Mouse (Mus musculus): ENCODE data around the gene Zmat5. TPM values are rescaled to one million over a fixed set of nuclear protein-coding genes. Genes with fewer than 3 reads are reported as not detected.
A peak's percentile ranks its signal among the peaks of the same experiment; 100 is the strongest.
"Not testable (repeated sequence)": the region's sequence is repeated elsewhere in the genome, so short reads cannot be mapped to it uniquely, and the experiment has no call there.

The Zmat5 gene
- polyA plus RNA-seq, 1 experiment from 2014 or later, result 81.5 TPM

DNA sequence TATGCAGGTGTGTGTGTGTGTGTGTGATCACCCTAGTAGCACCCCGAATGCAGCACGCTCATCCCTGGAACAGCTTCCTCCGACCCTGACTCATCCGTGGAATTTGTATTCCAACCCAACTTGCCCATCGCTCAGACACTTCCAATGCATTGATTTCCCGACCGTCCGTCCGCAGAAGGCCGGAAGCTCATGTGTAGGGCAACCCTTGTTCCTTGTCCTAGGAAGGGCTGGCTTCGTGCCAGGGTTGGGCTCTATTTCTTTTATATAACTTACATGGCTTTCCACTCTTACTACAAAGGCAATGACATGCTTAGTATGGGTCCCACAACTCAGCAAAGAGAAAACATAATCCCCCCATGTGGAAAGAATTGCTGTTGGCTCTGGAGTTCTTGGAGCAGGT, 12.3 kb upstream of the Zmat5 start:
- no peak for ATAC-seq (ENCODE audit: low FRiP score, low read depth)

GRCm38 (mm10) chr11:4697043-4697983, 7.2 kb upstream of the Zmat5 start:
- Histone ChIP-seq H3K9me3 (no peaks in the 10 kb centered on the region), H3K4me2 (replicated peaks) (no peak overlapping the region), H3K27me3 (no peaks in the 10 kb centered on the region), H3K4me3 (no peak overlapping the region), H3K4me1 (no peaks in the 10 kb centered on the region), H3K36me3 (peaks cover 20% of the 10 kb centered on the region), H3K9ac (replicated peaks) (no peak overlapping the region), H3K27ac (replicated peaks) (no peak overlapping the region)
- 68% methylated on average over 7 of the region's 7 CpGs for WGBS
- ATAC-seq (ENCODE audit: low FRiP score, low read depth), result no peak

More for the DNA sequence above, 12.3 kb upstream of the Zmat5 start:
- Histone ChIP-seq H3K4me1 (no peaks in the 10 kb centered on the region), H3K9me3 (no peaks in the 10 kb centered on the region), H3K4me3 (no peak overlapping the region), H3K4me2 (replicated peaks) (no peak overlapping the region), H3K27me3 (no peaks in the 10 kb centered on the region), H3K27ac (replicated peaks) (no peak overlapping the region), H3K36me3 (no peaks in the 10 kb centered on the region), H3K9ac (replicated peaks) (no peak overlapping the region)
- 89% methylated on average over 11 of the region's 11 CpGs for WGBS

GRCm38 (mm10) chr11:4700726-4701125, 3.8 kb upstream of the Zmat5 start:
- ATAC-seq (ENCODE audit: low FRiP score, low read depth), result no peak
- no peak overlapping the region for H3K4me2 ChIP-seq (replicated peaks)
- peaks cover 21% of the 10 kb centered on the region for H3K36me3 ChIP-seq
- H3K27me3 ChIP-seq, result no peaks in the 10 kb centered on the region
- H3K27ac ChIP-seq (replicated peaks), result no peak overlapping the region
- WGBS, result 92% methylated on average over 8 of the region's 8 CpGs
- H3K4me1 ChIP-seq, result peaks cover 16% of the 10 kb centered on the region
- H3K9me3 ChIP-seq, result no peaks in the 10 kb centered on the region
- no peak overlapping the region for H3K4me3 ChIP-seq
- no peak overlapping the region for H3K9ac ChIP-seq (replicated peaks)

DNA sequence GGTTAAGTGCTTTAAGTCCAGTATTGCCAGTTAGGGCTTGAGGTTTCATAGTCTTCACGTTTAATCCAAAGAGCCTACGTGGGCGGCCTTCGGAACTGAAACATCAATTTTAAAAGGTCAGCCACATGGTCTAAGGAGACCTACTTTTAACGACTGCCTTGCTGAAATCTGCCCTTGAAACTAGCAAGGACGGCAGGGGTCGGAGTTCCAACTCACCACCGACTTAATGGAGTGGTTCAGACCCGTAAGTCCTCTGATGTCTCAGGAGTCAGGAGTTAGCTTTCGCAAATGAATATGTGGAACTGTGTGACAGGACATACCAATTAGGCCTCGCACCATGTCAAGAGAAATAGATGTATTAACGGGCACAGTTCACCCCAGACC, 798 bp upstream of the Zmat5 start:
- Histone ChIP-seq H3K36me3 (peaks cover 21% of the 10 kb centered on the region), H3K27ac (replicated peaks) (no peak overlapping the region)
- ATAC-seq (ENCODE audit: low FRiP score, low read depth), result no peak; the same call in 1 of the 2 replicates

DNA sequence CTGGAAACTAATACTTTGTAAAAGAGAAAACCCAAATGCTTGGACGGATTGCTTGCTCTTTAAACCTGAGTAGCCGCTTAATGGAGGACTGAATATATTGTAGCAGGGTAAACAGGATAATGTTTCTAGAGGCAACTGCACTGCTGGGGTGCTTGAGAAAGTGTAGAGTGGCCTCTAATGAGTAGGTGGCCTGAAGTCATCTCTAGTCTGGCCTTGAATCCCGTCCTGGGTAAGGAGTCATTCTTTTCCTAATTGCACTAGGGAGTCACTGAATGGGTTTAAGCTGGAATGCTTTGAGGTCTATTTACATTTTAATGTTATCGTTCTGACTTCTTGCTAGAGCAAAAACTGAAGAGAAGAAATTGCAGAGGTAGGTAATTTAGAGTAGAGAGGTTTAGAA, 700 bp downstream of the Zmat5 start:
- Histone ChIP-seq H3K4me3 (peak overlapping the region; percentile 61), H3K36me3 (peaks cover 21% of the 10 kb centered on the region), H3K27me3 (no peaks in the 10 kb centered on the region), H3K9ac (replicated peaks) (peak overlapping the region; percentile 59), H3K4me2 (replicated peaks) (peak overlapping the region; percentile 94), H3K9me3 (no peaks in the 10 kb centered on the region), H3K27ac (replicated peaks) (no peak overlapping the region), H3K4me1 (peaks cover 16% of the 10 kb centered on the region)
- ATAC-seq (ENCODE audit: low FRiP score, low read depth), result no peak
- 10% methylated on average over 4 of the region's 4 CpGs for WGBS

More for the DNA sequence above, 798 bp upstream of the Zmat5 start:
- H3K4me1 ChIP-seq, result peaks cover 16% of the 10 kb centered on the region
- H3K9ac ChIP-seq (replicated peaks), result peak overlapping the region; percentile 66
- H3K27me3 ChIP-seq, result no peaks in the 10 kb centered on the region
- H3K4me3 ChIP-seq, result peak overlapping the region; percentile 61
- peak overlapping the region; percentile 94 for H3K4me2 ChIP-seq (replicated peaks)
- WGBS, result 6% methylated on average over 12 of the region's 12 CpGs
- no peaks in the 10 kb centered on the region for H3K9me3 ChIP-seq

DNA sequence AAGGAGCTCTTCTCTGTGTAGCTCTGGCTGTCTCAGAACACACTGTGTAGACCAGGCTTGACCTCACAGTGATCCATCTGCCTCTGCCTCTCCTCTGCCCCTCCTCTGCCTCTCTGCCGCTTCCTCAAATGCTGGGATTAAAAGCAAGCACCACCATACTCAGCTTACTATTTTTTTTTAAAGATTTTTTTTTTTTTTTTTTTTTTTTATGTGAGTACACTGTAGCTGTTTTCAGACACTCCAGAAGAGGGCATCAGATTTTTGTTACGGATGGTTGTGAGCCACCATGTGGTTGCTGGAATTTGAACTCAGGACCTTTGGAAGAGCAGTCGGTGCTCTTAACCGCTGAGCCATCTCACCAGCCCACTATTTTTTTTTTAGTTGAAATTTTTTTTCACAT, 5.7 kb downstream of the Zmat5 start:
- not testable (repeated sequence) for H3K4me2 ChIP-seq (replicated peaks); H3K27me3 ChIP-seq; H3K9me3 ChIP-seq; ATAC-seq (ENCODE audit: low FRiP score, low read depth); H3K36me3 ChIP-seq; H3K4me1 ChIP-seq; H3K9ac ChIP-seq (replicated peaks); H3K4me3 ChIP-seq; H3K27ac ChIP-seq (replicated peaks)
- 99% methylated on average over 4 of the region's 4 CpGs for WGBS

DNA sequence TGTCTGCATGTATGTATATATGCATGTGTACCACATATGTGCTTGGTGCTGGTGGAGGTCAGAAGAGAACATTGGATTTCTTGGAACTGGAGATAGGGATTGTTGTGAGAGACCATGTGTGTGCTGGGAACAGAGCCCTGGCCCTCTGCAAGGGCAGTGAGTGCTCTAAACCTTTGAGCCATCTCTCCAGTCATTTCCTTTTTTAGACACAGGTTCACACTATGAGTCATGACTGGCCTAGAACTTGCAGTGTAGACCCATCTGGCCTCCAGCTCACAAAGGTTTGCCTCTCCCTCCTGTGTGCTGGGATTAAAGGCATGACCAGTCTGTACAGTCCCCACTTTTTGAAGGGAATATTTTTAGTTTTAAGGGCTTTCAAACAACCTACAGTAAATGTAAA, 8.3 kb downstream of the Zmat5 start:
- H3K9ac ChIP-seq (replicated peaks), result no peak overlapping the region
- no peak overlapping the region for H3K4me2 ChIP-seq (replicated peaks)
- no peaks in the 10 kb centered on the region for H3K4me1 ChIP-seq
- no peak overlapping the region for H3K4me3 ChIP-seq
- no peak for ATAC-seq (ENCODE audit: low FRiP score, low read depth)
- no peaks in the 10 kb centered on the region for H3K9me3 ChIP-seq
- H3K36me3 ChIP-seq, result no peaks in the 10 kb centered on the region
- no peaks in the 10 kb centered on the region for H3K27me3 ChIP-seq
- no peak overlapping the region for H3K27ac ChIP-seq (replicated peaks)

DNA sequence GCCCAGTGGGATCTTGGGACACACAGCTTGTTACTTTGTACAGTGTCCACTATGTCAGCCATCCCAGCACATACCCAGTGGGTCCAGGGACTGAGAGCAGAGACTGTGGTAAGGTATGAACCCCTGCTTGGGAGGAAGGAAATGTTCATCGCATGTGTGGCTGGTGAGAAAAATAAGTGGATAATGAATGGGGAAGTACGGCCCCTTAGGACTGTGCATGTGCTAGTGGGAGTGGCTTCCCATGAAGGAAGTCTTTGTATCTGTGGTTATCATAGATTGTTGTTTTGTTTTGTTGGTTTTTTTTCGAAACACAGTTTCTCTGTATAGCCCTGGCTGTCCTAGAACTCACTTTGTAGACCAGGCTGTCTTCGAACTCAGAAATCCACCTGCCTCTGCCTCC, 10.2 kb downstream of the Zmat5 start:
- ATAC-seq (ENCODE audit: low FRiP score, low read depth), result no peak
- 89% methylated on average over 4 of the region's 4 CpGs for WGBS
- Histone ChIP-seq H3K9ac (replicated peaks) (no peak overlapping the region), H3K9me3 (no peaks in the 10 kb centered on the region), H3K36me3 (no peaks in the 10 kb centered on the region), H3K4me2 (replicated peaks) (no peak overlapping the region), H3K4me3 (no peak overlapping the region), H3K4me1 (no peaks in the 10 kb centered on the region), H3K27ac (replicated peaks) (no peak overlapping the region), H3K27me3 (no peaks in the 10 kb centered on the region)

GRCm38 (mm10) chr11:4715596-4715995, 11.1 kb downstream of the Zmat5 start:
- Histone ChIP-seq H3K36me3 (no peaks in the 10 kb centered on the region), H3K4me2 (replicated peaks) (no peak overlapping the region), H3K4me3 (no peak overlapping the region), H3K27me3 (no peaks in the 10 kb centered on the region), H3K9me3 (no peaks in the 10 kb centered on the region), H3K4me1 (no peaks in the 10 kb centered on the region), H3K9ac (replicated peaks) (no peak overlapping the region), H3K27ac (replicated peaks) (no peak overlapping the region)
- WGBS, result 87% methylated on average over 4 of the region's 4 CpGs
- no peak for ATAC-seq (ENCODE audit: low FRiP score, low read depth)

DNA sequence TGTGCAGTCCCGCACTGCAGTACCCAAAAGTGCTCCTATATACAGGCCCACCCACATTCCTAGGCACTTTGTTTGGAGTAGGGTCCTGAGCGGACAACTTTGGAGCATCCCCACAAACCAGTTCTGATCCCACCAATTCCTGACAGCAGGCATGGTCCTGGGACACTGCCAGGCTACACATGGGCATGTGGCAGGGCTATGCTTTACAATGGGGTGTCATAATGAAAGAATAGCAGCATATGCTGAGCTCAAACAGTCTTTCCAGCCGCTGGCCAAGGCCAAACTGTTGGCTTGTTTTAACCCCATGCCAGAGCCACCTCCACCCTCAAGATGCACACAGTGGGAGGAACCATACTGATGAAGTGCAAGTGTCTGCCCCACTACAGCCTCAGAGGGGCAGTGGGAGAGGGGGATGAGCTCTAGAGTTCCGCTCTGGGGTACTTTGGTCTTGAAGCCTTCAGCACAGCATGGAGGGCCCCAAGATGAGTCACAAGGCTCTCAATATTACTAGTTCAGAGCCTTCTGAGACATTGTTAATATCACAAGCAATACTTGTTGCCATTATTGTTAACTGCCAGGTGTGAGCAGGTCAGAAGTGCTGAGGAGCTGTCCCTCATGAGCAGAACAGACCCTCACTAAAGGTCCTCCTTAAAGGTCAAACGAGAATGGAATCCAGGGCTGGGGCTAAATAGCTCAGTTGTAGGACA, 12.2 kb downstream of the Zmat5 start:
- no peak for ATAC-seq (ENCODE audit: low FRiP score, low read depth)

DNA sequence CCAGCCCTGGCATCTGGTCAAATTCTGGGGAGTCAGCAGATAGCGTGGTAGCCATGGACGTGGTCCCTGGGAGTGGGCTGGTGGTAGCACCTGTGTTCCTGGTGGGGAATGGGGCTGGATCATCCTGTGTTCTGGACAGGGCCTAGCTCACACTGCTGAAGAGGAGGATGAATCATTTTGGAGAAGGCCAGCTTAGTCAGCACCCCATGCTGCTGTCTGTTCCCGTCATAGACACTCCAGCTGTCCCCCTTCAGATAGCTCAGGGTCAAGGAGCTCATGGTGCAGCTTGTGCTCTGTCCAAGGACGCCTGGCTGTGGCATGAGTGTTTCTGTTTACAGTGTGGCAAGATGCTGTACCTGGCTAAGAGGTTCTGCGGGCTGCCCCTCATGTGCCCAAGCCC, 14.1 kb downstream of the Zmat5 start:
- 88% methylated on average over 5 of the region's 5 CpGs for WGBS
- H3K36me3 ChIP-seq, result peaks cover 11% of the 10 kb centered on the region

More for the DNA sequence above, 12.2 kb downstream of the Zmat5 start:
- H3K9ac ChIP-seq (replicated peaks), result no peak overlapping the region
- H3K27ac ChIP-seq (replicated peaks), result no peak overlapping the region
- H3K4me2 ChIP-seq (replicated peaks), result no peak overlapping the region
- H3K4me3 ChIP-seq, result no peak overlapping the region
- no peaks in the 10 kb centered on the region for H3K9me3 ChIP-seq
- 86% methylated on average over 5 of the region's 5 CpGs for WGBS
- no peaks in the 10 kb centered on the region for H3K27me3 ChIP-seq
- H3K4me1 ChIP-seq, result no peaks in the 10 kb centered on the region
- H3K36me3 ChIP-seq, result no peaks in the 10 kb centered on the region

GRCm38 (mm10) chr11:4719961-4720360, 15.5 kb downstream of the Zmat5 start:
- no peaks in the 10 kb centered on the region for H3K4me1 ChIP-seq
- no peaks in the 10 kb centered on the region for H3K27me3 ChIP-seq
- no peak overlapping the region for H3K9ac ChIP-seq (replicated peaks)
- H3K27ac ChIP-seq (replicated peaks), result no peak overlapping the region
- no peak overlapping the region for H3K4me2 ChIP-seq (replicated peaks)
- no peaks in the 10 kb centered on the region for H3K9me3 ChIP-seq
- H3K4me3 ChIP-seq, result no peak overlapping the region
- peaks cover 23% of the 10 kb centered on the region for H3K36me3 ChIP-seq
- WGBS, result 91% methylated on average over 9 of the region's 9 CpGs
- no peak for ATAC-seq (ENCODE audit: low FRiP score, low read depth)

More for the DNA sequence above, 14.1 kb downstream of the Zmat5 start:
- H3K9me3 ChIP-seq, result no peaks in the 10 kb centered on the region
- H3K27ac ChIP-seq (replicated peaks), result no peak overlapping the region
- no peak overlapping the region for H3K4me2 ChIP-seq (replicated peaks)
- H3K4me1 ChIP-seq, result no peaks in the 10 kb centered on the region
- no peak overlapping the region for H3K9ac ChIP-seq (replicated peaks)
- H3K27me3 ChIP-seq, result no peaks in the 10 kb centered on the region
- no peak overlapping the region for H3K4me3 ChIP-seq
- ATAC-seq (ENCODE audit: low FRiP score, low read depth), result no peak
